Mouse (Mus musculus): Measurements from ENCODE around the gene Lrif1.
"Not testable (repeated sequence)": the region's sequence is repeated elsewhere in the genome, so short reads cannot be mapped to it uniquely, and the experiment has no call there.

The Lrif1 gene

DNA sequence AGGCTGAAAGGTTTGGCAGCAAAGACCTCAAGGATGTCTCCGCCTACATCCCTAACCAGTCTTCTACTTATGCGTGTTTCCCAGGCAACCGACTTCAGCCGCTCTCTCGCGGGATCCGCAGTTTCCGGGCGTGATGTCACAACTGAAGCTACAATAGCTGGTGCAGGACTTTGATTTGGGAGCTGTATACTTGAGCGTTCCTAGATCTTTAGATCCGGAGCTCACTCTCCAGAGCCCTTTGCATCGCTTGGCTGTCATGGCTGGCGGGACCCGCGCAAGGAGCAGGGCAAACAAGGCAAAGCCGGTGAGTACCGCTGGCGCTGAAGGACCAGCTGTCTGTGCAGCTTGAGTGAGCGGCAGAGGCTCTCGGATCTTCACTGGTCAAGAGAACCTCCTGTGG lies at the start of gene Lrif1:
Gene Lrif1 (plus strand): TSS at position 158 of the 400 bp plus-strand sequence.
- DNase-seq (ENCODE audit: low read depth in 1 of 2, low spot score in 2 of 2), result peak; percentile 19 to 47

DNA sequence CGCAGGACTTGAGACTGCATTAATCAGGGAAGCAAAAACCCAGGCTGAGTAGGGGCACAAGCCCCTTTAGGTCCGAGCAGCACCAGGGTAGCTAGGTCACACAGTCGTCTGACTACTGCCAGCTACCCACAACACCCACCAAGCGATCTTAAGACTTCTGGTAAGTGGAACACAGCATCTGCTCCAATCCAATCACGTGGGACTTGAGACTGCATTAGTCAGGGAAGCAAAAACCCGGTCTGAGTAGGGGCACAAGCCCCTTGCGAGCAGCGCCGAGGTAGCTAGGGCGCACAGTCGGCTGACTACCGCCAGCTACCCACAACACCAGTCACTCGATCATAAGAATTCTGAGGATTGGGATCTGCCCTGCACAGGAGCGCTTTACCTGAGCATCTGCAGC lies 12.0 kb upstream of the Lrif1 start:
- not testable (repeated sequence) for DNase-seq (ENCODE audit: low read depth in 1 of 2, low spot score in 2 of 2)

DNA sequence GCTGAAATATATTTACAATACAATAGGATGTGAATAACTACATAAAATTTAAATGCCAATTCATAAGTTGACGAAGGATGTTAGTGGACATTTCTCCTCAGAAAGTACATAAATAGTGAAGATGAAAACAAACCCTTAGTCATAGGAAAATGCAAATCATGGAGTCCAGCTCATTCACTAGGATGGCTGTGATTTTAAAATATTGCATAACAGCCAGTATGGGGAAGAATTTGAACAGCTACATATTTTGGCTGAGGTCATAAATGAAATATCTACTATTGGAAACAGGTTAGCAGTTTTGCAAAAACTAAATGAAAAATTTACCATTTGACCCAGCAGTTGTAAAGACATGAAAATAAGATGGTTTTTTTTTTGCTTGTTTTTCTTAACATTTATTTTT lies 594 bp downstream of the Lrif1 start:
- no peak for DNase-seq (ENCODE audit: low read depth in 1 of 2, low spot score in 2 of 2)

DNA sequence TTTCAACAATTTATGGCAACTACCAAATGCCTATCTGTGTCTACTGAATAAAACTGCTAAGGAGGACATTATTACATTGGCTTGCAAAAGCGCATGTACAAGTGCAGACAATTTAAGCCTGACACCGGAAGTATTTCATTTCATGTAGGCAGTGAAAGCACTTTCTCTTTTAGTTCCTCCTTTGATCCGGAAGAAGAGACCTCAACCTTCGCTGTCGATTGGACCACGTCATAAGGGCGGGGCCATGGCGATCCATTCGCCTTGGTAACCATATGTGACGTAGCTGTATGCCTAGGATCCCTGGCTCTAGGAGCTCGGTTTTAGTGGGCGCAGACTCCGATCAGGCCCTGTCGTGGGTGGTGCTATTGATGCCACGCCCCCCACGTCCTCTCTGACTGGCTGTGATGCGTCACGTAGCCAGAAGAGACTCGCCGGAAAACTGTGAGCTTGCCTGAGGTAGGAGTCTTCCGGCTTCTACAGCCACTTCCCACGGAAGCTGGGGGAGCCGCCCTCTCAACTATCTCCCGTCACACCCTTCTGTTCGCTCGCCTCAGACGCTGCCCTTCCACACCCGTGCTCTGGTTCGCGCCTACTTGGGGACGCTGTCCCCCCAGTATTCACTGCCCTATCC lies 36.7 kb downstream of the Lrif1 start:
- DNase-seq (ENCODE audit: low read depth in 1 of 2, low spot score in 2 of 2), result peak; percentile 96 to 98

DNA sequence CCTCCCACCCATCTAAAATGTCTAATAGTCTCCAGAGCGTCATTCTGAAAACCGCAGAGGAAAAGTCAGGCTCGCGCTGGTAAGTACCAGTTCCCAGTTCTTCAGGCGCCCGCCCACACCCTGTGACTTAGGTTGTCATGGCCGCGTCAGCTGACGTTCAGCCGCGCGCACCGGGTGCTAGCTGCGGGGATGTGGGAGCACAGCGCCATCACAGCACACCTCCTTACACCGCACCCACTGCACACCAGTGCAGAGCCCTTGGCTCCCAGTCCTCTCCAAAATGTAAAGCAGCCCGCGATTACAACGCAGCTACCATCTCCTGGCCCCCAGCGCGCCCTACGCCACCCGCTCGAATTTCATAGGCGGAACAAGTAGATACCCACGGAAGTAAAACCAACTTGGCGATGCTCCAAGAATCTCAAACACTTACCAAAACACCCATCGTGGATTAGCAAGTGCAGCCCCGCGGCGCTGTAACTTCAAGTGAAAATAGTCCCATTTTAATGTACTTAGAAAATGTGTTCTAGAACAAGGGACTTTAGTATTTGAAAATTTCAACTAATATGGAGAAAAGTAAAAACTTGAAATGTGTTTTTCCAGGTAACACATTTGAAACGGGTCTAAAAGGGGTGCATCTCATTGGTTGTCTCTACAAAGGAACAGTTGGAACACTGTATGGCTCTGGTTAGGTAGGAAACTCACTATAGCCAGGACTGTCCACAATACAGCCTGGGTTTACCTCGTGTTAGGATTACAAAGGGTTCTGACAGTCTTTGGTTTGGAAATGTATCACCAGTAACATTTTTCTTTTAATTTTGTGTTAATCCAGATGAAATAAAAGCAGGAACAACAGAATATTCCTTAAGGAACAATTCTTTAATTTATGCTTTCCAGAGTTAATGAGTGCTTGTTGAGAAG lies 37.5 kb downstream of the Lrif1 start:
- DNase-seq (ENCODE audit: low read depth in 1 of 2, low spot score in 2 of 2), result peak; percentile 81 to 90

DNA sequence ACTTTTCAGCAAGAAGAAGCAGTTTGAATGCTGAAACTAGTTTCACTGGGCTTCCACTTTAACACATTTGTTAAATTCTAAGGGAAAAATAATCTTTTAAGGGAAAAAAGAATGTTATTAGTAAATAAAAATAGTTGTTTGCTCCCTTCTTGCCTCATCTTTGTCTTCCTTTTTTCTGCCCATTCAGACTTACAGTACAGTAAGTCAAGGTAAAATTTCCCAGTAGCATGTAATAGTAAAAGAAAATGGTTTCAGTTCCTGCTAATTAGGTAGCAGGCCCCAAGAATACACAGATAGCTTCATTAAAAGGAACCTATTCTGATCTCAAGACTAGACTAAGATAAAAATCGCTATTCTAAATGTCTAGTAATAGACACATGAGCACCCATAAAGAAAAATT lies 71.1 kb downstream of the Lrif1 start:
- no peak for DNase-seq (ENCODE audit: low read depth in 1 of 2, low spot score in 2 of 2)

DNA sequence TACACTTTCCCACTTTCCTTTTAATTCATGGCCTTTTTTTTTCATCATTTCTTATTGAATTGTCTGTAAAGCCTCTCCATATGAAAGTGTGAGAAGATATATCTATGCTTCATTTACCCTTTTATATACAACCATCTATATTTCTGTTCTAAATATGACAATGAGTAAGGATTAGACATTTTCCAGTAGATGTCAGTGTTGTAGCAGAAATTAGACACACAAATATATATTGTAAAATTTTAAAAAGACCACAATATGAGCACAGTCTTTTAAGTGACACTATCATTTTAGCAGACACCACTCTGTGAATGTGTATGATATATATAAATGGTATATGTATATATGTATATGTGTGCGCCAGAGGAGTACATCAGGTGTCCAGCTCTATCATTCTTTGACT lies 87.0 kb downstream of the Lrif1 start:
- DNase-seq (ENCODE audit: low read depth in 1 of 2, low spot score in 2 of 2), result no peak

DNA sequence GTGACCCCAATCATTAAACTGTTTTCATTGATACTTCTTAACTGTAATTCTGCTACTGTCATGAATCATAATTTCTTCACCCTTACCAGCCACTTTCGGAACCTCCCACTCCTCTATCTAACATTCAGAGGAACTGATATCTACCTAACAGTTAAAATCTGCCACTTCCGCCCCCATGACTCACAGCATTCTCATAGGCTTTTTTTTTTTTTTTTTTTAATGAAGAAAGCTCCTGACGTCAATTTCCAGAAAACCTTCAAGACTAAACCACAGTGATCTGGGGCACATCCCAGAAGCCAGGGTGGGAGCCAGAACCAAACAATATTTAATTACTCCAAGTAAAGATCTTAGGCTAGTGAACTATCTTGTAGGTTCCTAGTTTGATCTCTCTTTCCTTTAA lies 100.3 kb downstream of the Lrif1 start:
- peak in 1 of 2 experiments; percentile 20 for DNase-seq (ENCODE audit: low read depth in 1 of 2, low spot score in 2 of 2)
